Mouse (Mus musculus) kidney, postnatal 4 days (tissue): ENCODE results near the gene Anapc13.

Experiments
- DNase-seq, 2 experiments: peaks; one replicate each; pipeline ENCODE4 v3.0.0; 2021; ENCODE audit warnings: mixed read lengths in 2 of 2

Gene Anapc13

GRCm38 (mm10) chr9:102625983-102626838 lies at the start of gene Anapc13, which contains the start of gene Cep63:
TSS of gene Anapc13 (plus strand) at chr9:102626296.
TSS of gene Cep63 (minus strand) at chr9:102626534.
- peak; percentile 99 for DNase-seq

- peak in 1 of 2 experiments; percentile 11 for DNase-seq
Measured at GRCm38 (mm10) chr9:102577480-102577879, 48.6 kb upstream of the Anapc13 start.

- no peak for DNase-seq
Measured at GRCm38 (mm10) chr9:102581921-102582469, 44.1 kb upstream of the Anapc13 start.

DNA sequence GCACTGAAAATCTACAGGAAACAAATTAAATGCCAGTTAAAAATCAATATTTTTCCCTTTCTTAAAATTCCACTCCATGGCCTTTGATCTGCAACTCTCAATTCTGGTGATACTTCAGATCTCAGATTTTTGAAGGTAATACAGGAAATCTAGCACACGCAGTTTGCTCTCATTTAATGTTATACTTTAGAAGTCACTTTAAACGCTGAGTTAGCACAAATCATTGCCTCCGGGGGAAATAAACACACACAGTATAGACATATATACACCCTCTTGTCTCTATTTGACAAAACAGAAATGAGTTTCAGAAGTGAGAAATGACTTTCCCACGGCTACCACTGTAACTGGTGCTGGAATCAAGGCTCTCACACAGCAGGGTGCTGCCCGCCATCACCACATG lies 38.7 kb upstream of the Anapc13 start:
- DNase-seq: no peak

GRCm38 (mm10) chr9:102594667-102595393 lies 31.3 kb upstream of the Anapc13 start:
- peak; percentile 21 to 37 for DNase-seq

DNA sequence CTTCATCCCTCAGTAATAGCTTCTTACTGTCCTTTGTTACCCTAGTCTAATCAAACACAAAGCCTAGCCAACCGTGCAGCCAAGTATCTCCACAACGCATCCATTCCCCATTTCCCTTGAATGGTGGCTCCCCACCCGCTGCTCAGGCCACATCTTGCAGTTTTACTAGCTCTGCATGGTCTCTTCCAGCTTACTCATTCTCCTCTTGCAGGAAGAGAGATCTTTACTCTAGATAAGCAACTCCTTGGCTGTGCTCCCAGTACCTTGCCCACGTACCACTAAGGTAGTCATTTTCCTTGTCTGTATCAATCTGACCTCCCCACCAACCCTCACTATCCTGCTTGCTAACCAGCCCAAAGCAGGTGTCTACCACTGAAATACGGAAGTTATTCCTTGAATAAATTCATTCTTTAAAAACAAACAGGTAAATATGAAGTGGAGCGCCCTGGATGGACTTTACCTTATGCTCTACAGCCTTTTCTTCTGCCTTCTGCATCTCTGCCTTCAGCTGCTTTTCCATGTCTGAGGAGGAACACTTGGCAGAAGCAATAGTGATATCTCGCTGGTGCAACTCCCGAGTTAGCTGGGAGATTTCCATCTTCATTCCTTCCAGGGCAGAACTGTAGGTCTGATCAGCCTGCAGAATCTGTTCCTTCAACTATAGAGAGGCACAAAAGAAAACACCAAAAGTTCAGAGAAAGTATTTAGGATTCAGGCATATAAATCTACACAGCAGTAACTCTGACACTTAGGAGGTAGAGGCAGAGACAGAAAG lies 30.2 kb upstream of the Anapc13 start:
- DNase-seq: no peak

DNA sequence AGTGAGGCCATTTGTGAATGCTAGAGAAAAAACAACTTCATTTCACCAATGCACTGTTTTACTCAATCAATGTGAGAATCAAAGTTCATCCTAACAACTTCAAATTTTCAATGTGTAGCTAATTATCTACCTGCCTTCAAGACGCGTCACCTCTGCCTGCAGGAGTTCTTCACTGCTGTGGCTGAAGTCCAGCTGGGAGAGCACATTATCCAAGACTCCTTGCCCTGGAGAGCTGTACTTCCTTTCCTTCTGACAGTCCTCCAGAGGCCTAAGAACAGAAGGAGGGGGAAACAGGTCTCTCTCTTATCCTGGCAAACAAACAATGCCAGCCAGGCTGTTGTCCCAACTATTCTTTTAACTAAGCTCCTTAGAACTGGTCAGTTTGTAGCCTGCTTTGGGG lies 24.9 kb upstream of the Anapc13 start:
- no peak for DNase-seq

- no peak for DNase-seq
Measured at GRCm38 (mm10) chr9:102601666-102602065, 24.4 kb upstream of the Anapc13 start.

DNA sequence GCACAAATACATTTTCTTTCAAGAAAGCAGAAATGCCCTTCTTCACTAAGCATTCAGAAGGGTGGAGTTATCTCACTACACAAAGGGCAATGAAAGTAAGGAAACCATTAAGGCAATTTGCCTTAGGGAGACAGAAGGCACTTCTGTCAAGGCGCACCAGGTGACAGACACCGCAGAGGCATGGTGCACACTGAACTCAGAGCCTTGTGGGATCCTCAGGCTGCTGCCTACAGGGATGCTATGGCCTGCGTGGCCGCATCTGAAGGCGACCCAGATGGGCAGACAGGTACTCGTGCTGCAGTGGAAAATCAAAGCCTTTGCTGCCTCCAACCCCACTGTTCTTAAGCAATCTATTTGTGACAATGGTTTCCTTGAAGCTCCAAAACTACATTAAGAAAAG lies 20.9 kb upstream of the Anapc13 start:
- no peak for DNase-seq

- no peak for DNase-seq
Measured at GRCm38 (mm10) chr9:102607471-102607870, 18.6 kb upstream of the Anapc13 start.

DNA sequence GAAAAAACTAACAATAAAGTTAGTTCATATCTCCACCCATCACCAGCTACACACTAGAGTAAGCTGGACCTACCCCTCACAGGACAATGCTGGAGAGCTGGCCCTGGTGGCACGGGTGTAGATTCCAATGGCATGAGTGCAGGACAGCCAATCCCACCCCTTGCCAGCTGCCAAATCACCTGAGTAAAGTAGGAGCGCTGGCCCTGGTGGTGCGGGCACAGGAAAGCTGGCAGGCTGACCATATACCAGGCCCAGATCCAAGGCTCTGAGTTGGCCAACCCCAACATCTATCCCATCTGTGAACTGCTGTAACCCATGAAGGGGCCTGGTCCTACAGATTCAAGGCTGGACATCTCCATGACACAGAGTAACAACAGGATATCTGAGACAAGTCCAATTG lies 16.9 kb upstream of the Anapc13 start:
- DNase-seq: no peak

GRCm38 (mm10) chr9:102615071-102615470 lies 11.0 kb upstream of the Anapc13 start:
- no peak for DNase-seq

GRCm38 (mm10) chr9:102616267-102616666 lies 9.8 kb upstream of the Anapc13 start:
- no peak for DNase-seq

GRCm38 (mm10) chr9:102621385-102621784 lies 4.7 kb upstream of the Anapc13 start:
- DNase-seq: no peak

GRCm38 (mm10) chr9:102622192-102622857 lies 3.8 kb upstream of the Anapc13 start:
- peak; percentile 47 to 68 for DNase-seq

DNA sequence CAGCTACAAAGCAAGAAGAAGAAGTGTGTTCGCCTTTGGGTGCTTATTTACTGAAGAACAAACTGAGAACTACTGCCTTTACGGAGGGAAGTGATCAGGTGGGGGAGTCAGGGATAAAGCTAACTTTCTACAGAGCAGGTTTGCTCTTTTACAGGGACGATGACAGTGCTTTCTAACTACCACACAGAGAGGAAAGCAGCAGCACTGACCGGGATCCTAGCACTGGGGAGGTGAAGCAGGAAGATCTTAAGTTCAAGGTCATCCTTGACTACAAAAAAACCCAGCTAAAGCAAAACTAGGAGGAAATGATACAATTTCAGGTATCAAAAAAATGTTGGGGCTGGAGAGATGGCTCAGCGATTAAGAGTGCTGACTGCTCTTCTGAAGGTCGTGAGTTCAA lies 3.2 kb upstream of the Anapc13 start:
- DNase-seq: no peak

GRCm38 (mm10) chr9:102623581-102623980 lies 2.5 kb upstream of the Anapc13 start:
- no peak for DNase-seq

DNA sequence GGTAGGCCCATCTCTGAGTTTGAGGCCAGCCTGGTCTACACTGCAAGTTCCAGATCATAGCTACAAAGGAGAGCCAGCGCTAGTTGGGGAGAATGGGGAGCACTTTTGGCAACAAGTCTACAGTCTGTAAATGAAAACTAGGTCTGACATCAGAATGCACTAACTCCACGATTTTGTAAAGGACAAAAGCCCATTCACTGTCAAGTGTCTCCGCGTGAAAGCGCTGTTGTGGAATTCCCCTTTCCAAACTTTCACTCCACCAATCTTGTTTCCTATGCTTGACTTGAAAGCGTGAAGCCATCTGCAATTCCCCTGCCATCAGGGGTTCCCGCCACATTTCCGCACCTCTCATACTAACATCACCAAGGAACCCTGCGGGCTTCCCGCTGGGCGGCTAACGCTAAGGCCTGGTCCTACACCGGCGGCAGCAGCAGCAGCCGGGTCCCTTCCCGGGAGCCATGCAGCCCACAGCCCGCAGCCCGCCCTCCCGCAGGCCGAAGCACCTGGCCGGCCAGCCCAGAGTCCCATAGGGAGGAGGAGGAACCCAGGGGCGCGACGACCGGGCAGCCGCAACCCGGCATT lies 604 bp upstream of the Anapc13 start:
- no peak for DNase-seq

- DNase-seq: no peak
Measured at GRCm38 (mm10) chr9:102626839-102627225, 736 bp downstream of the Anapc13 start.

- no peak for DNase-seq
Measured at GRCm38 (mm10) chr9:102627442-102627841, 1.3 kb downstream of the Anapc13 start.

GRCm38 (mm10) chr9:102629052-102629451 lies 3.0 kb downstream of the Anapc13 start:
- DNase-seq: no peak

GRCm38 (mm10) chr9:102631589-102632147 lies 5.6 kb downstream of the Anapc13 start:
- DNase-seq: no peak
